Mouse (Mus musculus): Measurements from ENCODE around the gene Mfsd4b5. TPM values are rescaled to one million over a fixed set of nuclear protein-coding genes. Genes with fewer than 3 reads are reported as not detected.
"Not testable (repeated sequence)": the region's sequence is repeated elsewhere in the genome, so short reads cannot be mapped to it uniquely, and the experiment has no call there.

The Mfsd4b5 gene
- total and polyA plus RNA-seq, 2 experiments from 2014 or later = not detected

DNA sequence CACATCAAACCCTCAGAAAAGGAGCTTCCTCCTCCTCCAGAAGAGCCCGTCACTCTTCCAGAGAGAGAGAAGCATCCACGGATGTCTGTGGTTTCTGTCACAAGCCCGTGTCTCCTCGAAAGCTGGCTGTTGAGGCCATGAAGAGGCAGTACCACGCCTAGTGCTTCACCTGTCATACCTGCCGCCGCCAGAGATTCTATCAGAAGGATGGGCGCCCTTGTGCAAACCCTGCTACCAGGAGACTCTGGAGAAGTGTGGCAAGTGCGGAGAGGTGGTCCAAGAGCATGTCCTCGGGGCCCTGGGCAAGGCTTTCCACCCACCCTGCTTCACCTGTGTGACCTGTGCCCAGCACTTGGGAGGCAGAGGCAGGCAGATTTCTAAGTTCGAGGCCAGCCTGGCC, 23.1 kb upstream of the Mfsd4b5 start:
- ATAC-seq (ENCODE audit: low FRiP score) = no peak
- Histone ChIP-seq H3K4me2 (ENCODE audit: low read depth, low read length, poor library complexity, severe bottlenecking) (no peak overlapping the region), H3K4me3 (ENCODE audit: low read depth, low read length) (no peak overlapping the region), H3K9ac (replicated peaks; ENCODE audit: low read length, poor library complexity, severe bottlenecking) (no peak overlapping the region), H3K27ac (ENCODE audit: low read depth, low read length) (no peak overlapping the region), H3K9me3 (ENCODE audit: low read length) (no peaks in the 10 kb centered on the region), H3K27me3 (ENCODE audit: insufficient read depth, low read length) (no peaks in the 10 kb centered on the region), H3K4me1 (ENCODE audit: insufficient read depth, low read length) (no peaks in the 10 kb centered on the region), H3K36me3 (ENCODE audit: insufficient read depth, low read length) (no peaks in the 10 kb centered on the region)
- TF ChIP-seq CTCF (IDR thresholded peaks at IDR 0.05) = no peak
- no peak for DNase-seq (ENCODE audit: low spot score)
- WGBS = 88% methylated on average over 11 of the region's 11 CpGs

DNA sequence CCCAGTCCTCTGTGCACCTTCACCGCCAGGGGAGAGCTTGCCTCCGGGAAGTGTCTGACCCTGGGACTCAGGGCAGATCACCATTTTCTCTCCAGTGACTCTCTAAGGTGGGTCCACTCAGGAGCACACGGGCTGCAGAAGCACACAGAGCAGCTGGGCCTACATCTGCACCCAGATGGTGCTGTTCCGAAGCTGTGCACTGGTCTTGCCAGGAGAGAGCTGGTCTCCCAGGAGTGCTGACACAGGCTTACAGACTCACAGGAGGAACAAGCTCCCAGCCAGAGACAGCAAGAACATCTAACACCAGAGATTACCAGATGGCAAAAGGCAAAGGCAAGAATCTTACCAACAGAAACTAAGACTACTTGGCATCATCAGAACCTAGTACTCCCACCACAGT, 22.4 kb upstream of the Mfsd4b5 start:
- not testable (repeated sequence) for H3K4me2 ChIP-seq (ENCODE audit: low read depth, low read length, poor library complexity, severe bottlenecking); H3K9ac ChIP-seq (replicated peaks; ENCODE audit: low read length, poor library complexity, severe bottlenecking); H3K4me3 ChIP-seq (ENCODE audit: low read depth, low read length); DNase-seq (ENCODE audit: low spot score); H3K4me1 ChIP-seq (ENCODE audit: insufficient read depth, low read length); H3K36me3 ChIP-seq (ENCODE audit: insufficient read depth, low read length); H3K27me3 ChIP-seq (ENCODE audit: insufficient read depth, low read length); H3K9me3 ChIP-seq (ENCODE audit: low read length); ATAC-seq (ENCODE audit: low FRiP score); H3K27ac ChIP-seq (ENCODE audit: low read depth, low read length)
- WGBS = 83% methylated on average over 4 of the region's 4 CpGs

DNA sequence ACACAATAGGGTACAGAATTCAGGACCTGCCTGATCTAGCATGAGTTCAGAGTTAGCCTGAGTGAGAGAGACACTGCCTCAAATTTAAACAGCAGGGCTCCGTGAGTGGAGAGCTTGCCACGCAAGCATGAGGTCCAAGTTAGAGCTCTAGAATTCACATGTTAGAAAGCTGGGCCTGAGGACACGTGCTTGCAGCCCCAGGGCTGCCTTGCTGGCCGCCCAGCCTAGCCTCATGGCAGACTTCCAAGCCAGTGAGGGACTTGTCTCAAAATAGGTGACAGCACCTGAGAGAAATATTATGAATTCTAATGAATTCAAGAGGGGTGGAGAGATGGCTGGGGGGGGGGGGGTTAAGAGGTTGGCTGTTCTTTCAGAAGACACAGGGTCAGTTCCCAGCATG, 21.5 kb upstream of the Mfsd4b5 start:
- Histone ChIP-seq H3K4me1 (ENCODE audit: insufficient read depth, low read length) (no peaks in the 10 kb centered on the region), H3K27ac (ENCODE audit: low read depth, low read length) (no peak overlapping the region), H3K9ac (replicated peaks; ENCODE audit: low read length, poor library complexity, severe bottlenecking) (no peak overlapping the region), H3K4me2 (ENCODE audit: low read depth, low read length, poor library complexity, severe bottlenecking) (no peak overlapping the region), H3K27me3 (ENCODE audit: insufficient read depth, low read length) (no peaks in the 10 kb centered on the region), H3K36me3 (ENCODE audit: insufficient read depth, low read length) (no peaks in the 10 kb centered on the region), H3K9me3 (ENCODE audit: low read length) (no peaks in the 10 kb centered on the region), H3K4me3 (ENCODE audit: low read depth, low read length) (no peak overlapping the region)
- WGBS = 91% methylated on average over 4 of the region's 4 CpGs
- TF ChIP-seq CTCF (IDR thresholded peaks at IDR 0.05) = no peak
- no peak for DNase-seq (ENCODE audit: low spot score)
- no peak for ATAC-seq (ENCODE audit: low FRiP score)

DNA sequence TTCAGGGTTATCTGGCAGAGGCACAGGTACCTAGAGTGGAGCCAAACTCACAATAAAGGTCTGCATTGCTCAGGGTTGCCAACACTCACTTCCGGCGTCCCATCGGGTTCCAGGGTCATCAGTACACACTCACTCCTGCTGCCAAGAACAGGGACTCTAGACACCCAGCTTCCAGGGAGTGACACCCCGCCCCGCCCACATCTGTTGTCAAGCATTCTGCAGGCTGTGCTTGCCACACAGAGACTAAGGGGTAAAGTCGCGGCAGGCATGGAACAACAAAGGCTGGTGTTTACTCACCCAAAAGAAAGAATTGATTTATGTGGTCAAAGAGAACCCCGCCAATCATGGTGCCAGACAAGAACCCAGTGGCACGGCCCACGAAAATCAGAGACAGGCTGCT, 20.5 kb upstream of the Mfsd4b5 start:
- WGBS = 56% methylated on average over 10 of the region's 10 CpGs
- H3K9ac ChIP-seq (replicated peaks; ENCODE audit: low read length, poor library complexity, severe bottlenecking) = no peak overlapping the region

GRCm38 (mm10) chr10:40000746-40001145, 14.3 kb upstream of the Mfsd4b5 start:
- no peak overlapping the region for H3K27ac ChIP-seq (ENCODE audit: low read depth, low read length)
- 97% methylated on average over 2 of the region's 2 CpGs for WGBS
- ATAC-seq (ENCODE audit: low FRiP score) = no peak
- no peaks in the 10 kb centered on the region for H3K9me3 ChIP-seq (ENCODE audit: low read length)
- no peaks in the 10 kb centered on the region for H3K27me3 ChIP-seq (ENCODE audit: insufficient read depth, low read length)
- H3K9ac ChIP-seq (replicated peaks; ENCODE audit: low read length, poor library complexity, severe bottlenecking) = no peak overlapping the region
- H3K4me3 ChIP-seq (ENCODE audit: low read depth, low read length) = no peak overlapping the region
- no peaks in the 10 kb centered on the region for H3K36me3 ChIP-seq (ENCODE audit: insufficient read depth, low read length)
- H3K4me2 ChIP-seq (ENCODE audit: low read depth, low read length, poor library complexity, severe bottlenecking) = no peak overlapping the region
- no peak for TF ChIP-seq CTCF (IDR thresholded peaks at IDR 0.05)
- H3K4me1 ChIP-seq (ENCODE audit: insufficient read depth, low read length) = no peaks in the 10 kb centered on the region
- no peak for DNase-seq (ENCODE audit: low spot score)

More for the DNA sequence above, 20.5 kb upstream of the Mfsd4b5 start:
- Histone ChIP-seq H3K4me2 (ENCODE audit: low read depth, low read length, poor library complexity, severe bottlenecking) (no peak overlapping the region), H3K4me3 (ENCODE audit: low read depth, low read length) (no peak overlapping the region), H3K9me3 (ENCODE audit: low read length) (no peaks in the 10 kb centered on the region), H3K27ac (ENCODE audit: low read depth, low read length) (no peak overlapping the region), H3K36me3 (ENCODE audit: insufficient read depth, low read length) (no peaks in the 10 kb centered on the region), H3K27me3 (ENCODE audit: insufficient read depth, low read length) (no peaks in the 10 kb centered on the region), H3K4me1 (ENCODE audit: insufficient read depth, low read length) (no peaks in the 10 kb centered on the region)
- DNase-seq (ENCODE audit: low spot score) (no peak), ATAC-seq (ENCODE audit: low FRiP score) (no peak)
- TF ChIP-seq CTCF (IDR thresholded peaks at IDR 0.05) = no peak

- Histone ChIP-seq H3K27me3 (ENCODE audit: insufficient read depth, low read length) (no peaks in the 10 kb centered on the region), H3K27ac (ENCODE audit: low read depth, low read length) (no peak overlapping the region), H3K9me3 (ENCODE audit: low read length) (no peaks in the 10 kb centered on the region), H3K4me3 (ENCODE audit: low read depth, low read length) (no peak overlapping the region), H3K4me2 (ENCODE audit: low read depth, low read length, poor library complexity, severe bottlenecking) (no peak overlapping the region), H3K36me3 (ENCODE audit: insufficient read depth, low read length) (no peaks in the 10 kb centered on the region), H3K4me1 (ENCODE audit: insufficient read depth, low read length) (no peaks in the 10 kb centered on the region), H3K9ac (replicated peaks; ENCODE audit: low read length, poor library complexity, severe bottlenecking) (no peak overlapping the region)
- DNase-seq (ENCODE audit: low spot score) = no peak
- ATAC-seq (ENCODE audit: low FRiP score) = no peak
- no peak for TF ChIP-seq CTCF (IDR thresholded peaks at IDR 0.05)
- 81% methylated on average over 4 of the region's 4 CpGs for WGBS
These were observed 4.7 kb upstream of the Mfsd4b5 start for GRCm38 (mm10) chr10:39991155-39991554.

All from midbrain, postnatal 0 days (tissue).